Mouse (Mus musculus) cerebellum, adult 11 months (tissue): Measurements from ENCODE around the gene Cdk9.

ENCODE experiments used
- DNase-seq: peaks from one replicate; pipeline ENCODE4 v3.0.0; 2022

The Cdk9 gene

DNA sequence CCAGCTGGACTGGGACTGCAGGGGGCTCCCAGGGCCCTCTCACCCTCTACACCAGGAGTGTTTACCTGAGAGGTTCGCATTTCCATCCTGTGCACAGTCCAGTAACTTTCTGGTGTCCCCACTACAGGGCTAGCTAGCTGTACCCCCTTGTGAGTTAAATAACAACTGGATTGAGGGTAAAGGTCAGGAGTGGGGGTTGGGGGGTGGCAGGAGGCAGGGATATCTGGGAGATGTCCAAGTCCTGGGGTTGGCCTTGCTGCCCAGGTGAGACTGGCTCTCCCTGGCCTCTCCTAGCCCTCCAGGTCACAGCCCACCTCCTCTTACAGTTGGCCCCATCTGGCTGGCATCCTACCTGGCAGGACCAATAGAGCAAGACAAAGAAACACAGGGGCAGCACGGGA, 8.9 kb downstream of the Cdk9 start, which contains the start of gene Fpgs:
Gene Fpgs, minus strand, starts transcription at position 125 of the 401 bp plus-strand sequence.
- DNase-seq, result no peak

GRCm38 (mm10) chr2:32703046-32703445, 9.8 kb downstream of the Cdk9 start:
- no peak for DNase-seq

GRCm38 (mm10) chr2:32700966-32701743, 11.7 kb downstream of the Cdk9 start:
- DNase-seq, result no peak

DNA sequence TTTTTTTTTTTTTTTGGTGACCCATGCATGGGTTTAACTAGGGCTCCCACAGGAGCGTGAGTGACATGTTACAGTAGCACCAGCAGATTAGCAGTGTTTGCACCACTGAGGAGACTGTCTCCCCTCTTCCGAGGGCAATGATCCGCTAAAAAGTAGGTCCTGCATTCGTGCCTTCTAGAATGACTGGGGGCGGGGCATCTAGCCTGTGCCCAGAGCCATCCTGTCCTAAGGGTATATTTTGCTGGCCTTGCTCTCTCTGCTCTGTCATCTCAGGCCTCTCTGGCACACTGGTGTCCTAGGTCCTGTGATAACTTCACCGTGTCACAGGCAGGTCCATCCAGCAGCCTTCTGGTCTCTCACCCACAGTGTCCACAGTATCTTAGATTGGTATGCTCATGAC, 13.2 kb downstream of the Cdk9 start:
- no peak for DNase-seq

DNA sequence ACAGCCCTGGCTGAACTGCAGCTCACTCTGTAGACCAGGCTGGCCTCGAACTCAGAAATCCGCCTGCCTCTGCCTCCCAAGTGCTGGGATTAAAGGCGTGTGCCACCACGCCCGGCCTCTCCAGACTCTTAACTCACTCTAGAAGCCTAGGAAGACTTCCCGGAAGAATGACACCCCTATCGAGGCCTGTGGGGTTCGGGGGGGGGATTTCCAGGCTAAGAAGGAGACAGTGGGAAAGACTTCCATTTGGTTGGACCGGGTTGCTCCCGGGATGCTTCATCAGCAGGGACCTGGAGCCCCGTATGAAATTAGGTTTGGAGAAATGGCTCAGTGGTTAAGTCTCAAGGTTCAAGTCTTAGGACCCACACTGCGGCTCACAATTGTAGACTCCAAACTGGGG, 18.2 kb downstream of the Cdk9 start:
- no peak for DNase-seq

DNA sequence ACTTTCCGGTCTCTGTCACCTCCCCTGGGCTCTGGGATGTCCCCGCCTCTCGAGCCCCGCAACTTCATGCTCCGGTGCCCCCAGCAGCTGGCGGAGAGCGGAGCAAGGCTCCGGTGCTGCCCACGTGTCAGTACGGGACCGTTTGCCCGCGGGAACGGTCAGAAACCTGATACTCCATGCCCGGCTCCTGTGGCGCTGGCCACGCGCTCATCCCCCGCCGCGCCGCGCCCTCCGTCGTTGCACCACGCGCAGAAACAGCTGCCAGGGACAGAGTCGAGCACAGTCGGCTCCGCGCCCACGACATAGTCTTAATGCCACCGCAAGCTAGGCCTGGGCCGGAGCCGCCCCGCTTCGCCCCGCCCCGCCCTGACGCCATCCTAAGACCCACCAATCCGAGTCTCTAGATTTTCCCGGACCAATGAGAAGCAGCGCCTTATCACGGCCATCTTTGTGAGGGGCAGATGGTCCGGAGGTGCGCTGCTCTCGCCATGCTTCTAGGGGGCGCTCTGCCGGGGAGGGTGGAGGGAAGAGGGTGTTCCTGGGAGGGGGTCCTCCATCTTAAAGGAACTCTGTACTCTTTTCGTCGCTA, 19.0 kb downstream of the Cdk9 start:
- peak; percentile 94 for DNase-seq

DNA sequence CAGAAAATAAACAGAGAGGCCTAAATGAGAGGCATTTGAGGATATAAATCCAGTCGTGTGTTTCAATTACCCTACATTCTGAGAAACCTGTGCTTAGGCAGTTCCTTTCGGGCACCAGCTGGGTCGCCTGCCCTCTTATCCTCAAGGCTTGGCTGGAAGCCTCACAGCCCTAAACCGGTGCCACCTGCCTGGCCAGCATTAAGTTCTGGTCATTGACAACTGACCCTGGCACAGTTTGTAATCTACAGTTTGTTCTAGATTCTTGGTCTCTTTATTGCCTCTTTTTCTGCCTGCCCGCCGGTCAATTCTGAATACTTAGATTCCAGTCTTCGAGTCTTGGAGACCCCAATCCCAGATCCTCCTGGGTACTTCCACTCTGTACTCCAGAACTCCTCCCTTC, 19.6 kb downstream of the Cdk9 start:
- DNase-seq, result no peak

DNA sequence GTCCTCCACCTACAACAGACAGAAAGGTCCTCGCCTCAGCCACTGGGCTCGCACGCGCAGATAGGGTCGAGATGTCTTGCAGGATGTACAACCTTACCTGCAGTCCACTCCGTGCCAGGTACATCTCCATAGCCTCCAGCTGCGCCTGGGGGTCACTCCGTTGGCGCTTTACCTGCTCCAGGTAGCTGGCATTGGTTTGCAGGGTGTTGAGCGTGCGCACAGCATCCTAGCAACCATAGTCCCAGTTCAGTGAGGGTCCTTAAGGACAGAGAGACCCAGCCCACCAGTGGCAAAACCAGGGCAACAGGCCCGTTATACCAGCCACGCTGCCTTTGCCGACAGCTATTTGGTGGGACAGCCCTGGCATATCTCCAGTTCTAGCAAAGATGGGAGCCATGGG, 20.4 kb downstream of the Cdk9 start:
- DNase-seq, result no peak

DNA sequence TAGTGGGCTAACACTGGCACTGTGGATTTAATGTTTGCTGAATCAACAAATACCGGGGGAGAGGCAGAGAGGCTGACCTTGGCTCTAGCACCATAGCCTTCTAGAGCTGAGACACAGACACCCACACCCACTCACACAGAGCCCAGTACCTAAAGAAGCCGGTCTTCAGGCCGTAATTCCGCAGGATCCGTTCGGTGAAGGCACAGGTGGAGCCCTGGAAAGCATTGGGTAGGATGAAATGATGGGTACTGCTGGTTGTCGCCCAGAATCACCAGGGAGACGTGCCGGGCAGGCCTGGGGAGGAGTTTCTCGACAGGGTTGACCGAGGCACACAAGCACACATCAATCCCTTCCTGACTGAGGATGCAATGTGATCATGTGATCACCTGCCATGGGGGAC, 21.8 kb downstream of the Cdk9 start:
- DNase-seq, result no peak

GRCm38 (mm10) chr2:32689420-32689819, 23.5 kb downstream of the Cdk9 start:
- DNase-seq, result peak; percentile 84

- DNase-seq, result no peak
Measured at GRCm38 (mm10) chr2:32687562-32687961, 25.3 kb downstream of the Cdk9 start.

DNA sequence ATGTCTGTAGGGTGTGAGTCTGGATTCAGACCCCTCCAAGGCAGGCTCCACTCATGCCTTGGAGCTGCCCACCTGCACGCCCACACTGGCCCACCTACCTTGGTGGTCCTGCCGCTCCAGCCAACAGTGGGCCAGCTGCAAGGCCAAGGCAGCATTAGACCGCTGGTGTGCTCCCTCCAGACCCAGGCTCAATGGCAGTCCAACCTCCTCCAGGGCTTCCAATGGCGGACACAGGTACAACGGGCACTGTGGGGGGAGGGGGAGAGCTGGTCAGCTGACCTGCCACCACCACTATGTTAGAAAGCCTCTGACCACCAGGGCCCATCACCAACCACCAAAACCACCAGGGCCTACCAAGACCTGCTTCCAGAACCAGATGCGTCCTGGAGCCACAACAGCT, 26.2 kb downstream of the Cdk9 start:
- DNase-seq, result no peak

DNA sequence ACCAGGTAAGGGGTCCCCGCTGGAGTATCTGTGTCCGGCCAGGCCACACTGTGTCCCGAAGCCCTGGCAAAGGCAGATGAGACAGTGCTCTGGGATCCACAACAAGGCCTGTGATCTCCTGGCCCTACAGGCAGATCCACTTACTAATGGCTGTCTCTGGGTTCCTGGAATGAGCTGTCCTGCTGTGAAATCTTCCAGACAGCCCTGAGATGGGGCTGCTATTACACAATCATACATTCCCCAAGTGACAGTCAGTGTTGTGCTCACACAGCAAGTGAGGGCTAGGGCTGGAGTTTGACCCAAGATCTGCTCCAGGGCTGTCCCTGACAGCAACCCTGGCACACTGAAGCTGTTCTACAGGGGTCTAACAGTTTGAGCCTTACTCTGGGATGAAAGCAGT, 27.1 kb downstream of the Cdk9 start:
- no peak for DNase-seq

GRCm38 (mm10) chr2:32684681-32685428, 28.0 kb downstream of the Cdk9 start:
- DNase-seq, result no peak

- no peak for DNase-seq
Measured at GRCm38 (mm10) chr2:32683701-32684100, 29.2 kb downstream of the Cdk9 start.

DNA sequence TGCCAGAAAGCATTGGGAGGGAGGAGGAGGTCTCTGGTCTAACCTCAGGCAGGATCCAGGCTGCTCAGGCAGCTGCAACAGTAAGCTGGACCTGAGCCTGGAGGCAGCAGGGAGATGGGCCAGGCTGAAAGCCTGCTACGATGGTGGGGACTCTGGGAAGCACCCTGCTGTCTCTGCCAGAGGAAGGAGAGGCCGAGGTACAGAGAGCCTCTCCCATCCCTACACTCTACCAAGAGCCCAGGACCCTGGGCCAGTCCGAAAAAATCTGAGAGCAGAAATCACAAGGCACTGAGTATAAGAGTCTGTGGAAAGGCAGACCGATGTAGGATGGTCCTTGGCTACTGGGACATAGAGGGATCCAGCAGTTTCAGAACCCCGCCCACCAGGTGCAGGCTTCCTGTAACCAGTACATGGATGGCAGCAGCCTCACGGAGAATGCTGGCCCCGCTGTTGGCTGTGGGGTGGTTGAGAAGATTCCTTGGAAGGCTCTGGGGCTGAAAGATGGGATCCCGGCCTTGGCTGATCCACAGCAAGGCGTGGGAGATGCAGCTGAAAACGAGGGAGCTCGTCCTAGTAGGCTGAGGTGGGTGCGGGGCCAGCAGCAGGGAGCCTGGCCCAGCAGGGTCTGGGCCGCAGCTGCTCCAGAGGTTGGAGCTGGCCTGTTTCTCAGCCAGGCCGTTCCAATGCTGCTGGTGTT, 30.0 kb downstream of the Cdk9 start:
- DNase-seq, result no peak

DNA sequence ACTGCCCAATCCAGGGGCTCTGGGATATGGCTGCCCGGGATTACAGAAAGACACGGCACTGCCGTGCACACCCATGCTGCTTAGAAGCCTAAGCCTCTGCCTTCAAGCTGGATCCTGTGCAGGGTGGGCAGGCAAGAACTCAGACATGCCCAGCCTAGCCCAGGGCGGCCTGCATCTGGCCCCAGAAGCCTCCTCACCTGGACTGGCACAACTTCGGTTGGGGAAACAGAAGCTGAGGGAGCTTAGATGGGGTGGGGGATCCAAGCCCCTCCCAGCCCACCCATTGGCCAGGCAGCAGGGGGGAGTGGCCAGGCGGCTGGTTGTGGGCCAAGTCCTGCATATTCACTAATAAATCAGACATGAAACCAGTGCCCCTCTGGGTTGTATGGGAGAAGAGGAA, 31.1 kb downstream of the Cdk9 start:
- DNase-seq, result no peak

GRCm38 (mm10) chr2:32680961-32681650, 31.8 kb downstream of the Cdk9 start:
- no peak for DNase-seq

- DNase-seq, result no peak
Measured at GRCm38 (mm10) chr2:32680051-32680451, 32.8 kb downstream of the Cdk9 start.

DNA sequence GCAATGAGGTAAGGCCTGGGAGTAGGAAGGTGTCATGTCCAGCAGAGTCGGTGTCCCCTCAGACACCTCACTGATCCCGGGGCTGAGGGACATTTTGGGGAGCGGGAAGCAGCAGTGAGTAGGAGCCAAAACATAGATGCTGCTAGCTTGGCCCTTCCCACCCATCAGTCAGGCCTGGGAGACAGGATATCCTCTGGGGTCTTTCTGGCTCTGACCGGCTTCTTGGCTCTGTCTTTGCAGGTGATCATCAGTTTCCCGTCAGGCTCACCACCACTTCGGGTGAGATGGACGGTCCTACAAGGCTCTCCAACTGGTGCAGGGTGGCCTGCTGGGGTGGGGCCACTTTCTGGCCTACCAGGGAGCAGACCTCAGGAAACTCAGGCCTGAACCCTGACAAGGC, 35.2 kb downstream of the Cdk9 start:
- no peak for DNase-seq

GRCm38 (mm10) chr2:32676821-32677220, 36.1 kb downstream of the Cdk9 start:
- no peak for DNase-seq

GRCm38 (mm10) chr2:32673176-32673917, 39.5 kb downstream of the Cdk9 start:
- DNase-seq, result no peak
